Mouse (Mus musculus) CD8-positive naive resting alpha-beta T cell, adult 2 months (primary cell): ENCODE data around the gene Fblim1.
A peak's percentile ranks its signal among the peaks of the same experiment; 100 is the strongest.

Source experiments
- DNase-seq, 2 experiments: peaks; one replicate each; pipeline ENCODE4 v3.0.0; 2022; ENCODE audit warnings: low read depth in 2 of 2, low spot score in 2 of 2

Gene Fblim1

DNA sequence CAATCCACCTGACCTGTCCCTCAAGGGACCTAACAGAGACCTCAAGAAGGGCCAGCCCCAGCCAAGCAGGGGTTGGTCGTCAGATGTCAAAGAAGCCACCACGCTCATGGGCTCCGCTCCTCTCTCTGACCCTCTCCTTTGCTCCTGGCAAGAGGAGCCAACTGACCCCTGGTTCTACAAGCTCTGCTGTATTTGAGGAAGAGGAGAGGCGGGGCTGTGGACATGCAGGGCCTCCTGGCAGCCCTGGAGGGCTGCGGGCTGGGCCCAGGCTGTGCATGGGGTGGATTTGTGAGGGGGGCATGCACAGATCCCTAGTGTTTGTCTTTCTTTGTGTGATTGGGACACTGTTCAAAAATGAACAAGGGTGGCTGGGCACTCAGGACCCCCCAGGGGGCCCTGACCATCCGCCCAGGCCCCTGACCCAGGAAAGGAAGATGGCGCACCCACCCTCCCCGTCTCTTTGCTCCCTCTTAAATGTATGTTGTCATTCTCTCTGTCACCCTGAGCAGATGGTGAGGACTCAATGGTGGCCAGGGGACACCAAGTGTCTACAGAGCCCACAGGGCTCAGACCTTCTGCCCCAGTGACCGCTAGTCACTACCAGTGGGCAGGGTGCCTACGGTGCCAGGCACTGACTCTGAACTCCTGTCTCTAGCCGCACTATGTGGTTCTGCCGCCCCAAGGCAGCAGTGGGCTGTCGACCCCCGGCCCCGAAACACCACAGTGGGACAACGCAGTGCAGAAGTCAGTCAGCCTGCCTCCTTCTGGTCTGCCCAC lies 20.1 kb upstream of the Fblim1 start:
- DNase-seq = no peak

DNA sequence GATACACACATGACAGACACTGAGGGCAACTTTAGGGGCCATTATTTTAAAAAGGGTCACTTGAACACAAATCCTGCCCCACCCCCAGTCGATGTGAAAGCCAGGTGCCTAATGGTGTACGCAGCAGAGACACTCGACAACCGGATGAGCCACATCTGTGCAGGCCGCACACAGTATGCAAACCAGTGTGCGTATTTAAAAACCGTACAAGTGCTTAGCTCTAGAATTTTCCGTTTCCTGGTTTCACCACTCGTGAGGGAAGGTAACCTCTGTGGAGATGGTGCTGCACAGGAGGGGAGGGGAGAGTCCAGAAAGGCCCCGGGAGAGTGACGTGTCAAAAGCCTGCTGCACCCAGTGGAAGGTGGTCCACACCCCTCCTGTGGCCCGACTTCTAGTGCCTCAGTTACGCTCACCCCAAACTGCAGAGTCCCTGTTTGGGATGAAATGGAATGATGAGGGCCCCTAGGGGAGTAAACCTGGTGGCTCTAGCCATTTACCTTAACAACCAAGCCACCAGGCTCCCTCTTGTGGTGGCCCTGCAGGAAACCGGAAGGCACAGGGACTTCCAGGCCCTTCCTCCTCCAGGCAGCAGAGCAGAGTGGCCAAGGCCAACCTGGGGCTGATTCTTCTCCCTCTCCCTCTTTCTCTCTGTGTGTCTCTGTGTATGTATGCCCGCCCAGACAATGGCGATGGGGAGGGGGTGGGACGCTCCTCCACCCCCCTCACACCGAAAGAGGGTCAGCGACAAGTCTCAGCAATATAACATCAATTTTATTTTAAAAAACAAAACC lies 19.3 kb upstream of the Fblim1 start:
- DNase-seq = no peak

DNA sequence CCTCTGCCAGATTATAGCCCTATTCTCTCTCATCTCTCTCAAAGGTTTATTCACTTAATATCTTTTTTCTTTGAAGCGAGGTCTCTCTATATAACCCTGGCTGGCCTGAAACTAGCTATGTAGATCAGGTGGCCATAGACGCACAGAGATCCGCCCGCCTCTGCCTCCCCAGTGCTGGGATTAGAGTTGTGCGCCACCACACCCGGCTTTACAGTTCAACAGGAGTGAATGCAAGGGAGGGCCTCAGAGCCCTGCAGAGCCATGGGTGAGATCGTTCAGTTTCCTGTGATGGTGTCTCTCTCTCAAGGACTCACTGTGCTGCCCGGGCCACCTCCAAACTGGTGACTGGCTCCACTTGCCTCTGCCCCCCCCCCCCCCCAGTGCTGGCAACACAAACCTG lies 18.2 kb upstream of the Fblim1 start:
- DNase-seq = no peak

- DNase-seq = no peak
Measured at GRCm38 (mm10) chr4:141623666-141624065, 17.8 kb upstream of the Fblim1 start, which contains the start of gene Slc25a34. Slc25a34 (minus strand) TSS chr4:141623821.

DNA sequence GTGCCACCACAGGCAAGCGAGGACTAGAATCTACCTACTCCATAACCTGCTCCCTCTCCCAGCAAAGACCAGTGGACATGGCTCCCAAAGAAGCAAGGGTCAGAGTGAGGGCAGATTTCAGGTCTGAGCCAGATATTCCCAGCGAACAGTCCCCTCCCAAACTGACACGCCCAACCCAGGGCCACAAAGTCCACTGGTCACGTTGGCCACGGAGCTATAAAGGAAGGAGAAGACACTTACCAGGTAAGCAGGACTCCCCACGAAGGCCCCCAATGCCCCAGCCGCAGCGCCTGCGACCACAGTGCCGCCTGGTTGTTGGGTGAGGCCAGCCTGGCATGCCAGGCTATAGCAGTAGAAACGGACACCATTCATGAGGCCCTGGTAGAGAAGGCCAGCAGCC lies 17.1 kb upstream of the Fblim1 start:
- DNase-seq = no peak

DNA sequence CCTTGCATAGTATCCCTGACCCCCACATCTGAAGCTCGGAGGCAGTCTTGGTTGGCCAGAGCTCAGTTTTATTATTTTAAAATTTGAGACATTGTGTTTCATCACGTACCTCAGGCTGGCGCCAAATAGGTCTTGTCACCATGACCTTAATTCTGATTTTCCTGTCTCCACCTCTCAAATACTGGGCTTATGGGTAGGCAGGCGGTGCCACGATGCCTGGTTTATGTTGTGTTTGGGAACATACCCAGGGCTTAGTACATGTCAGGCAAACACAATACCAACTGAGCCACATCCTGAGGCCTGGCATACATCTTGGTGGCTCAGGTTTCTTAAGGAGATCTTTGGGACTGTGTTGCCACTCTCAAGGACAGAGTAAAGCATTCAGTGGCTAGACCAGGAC lies 16.7 kb upstream of the Fblim1 start:
- no peak for DNase-seq

GRCm38 (mm10) chr4:141622091-141622490 lies 16.2 kb upstream of the Fblim1 start:
- no peak for DNase-seq

GRCm38 (mm10) chr4:141621297-141621696 lies 15.4 kb upstream of the Fblim1 start:
- no peak for DNase-seq

GRCm38 (mm10) chr4:141619299-141619883 lies 13.5 kb upstream of the Fblim1 start:
- no peak for DNase-seq

DNA sequence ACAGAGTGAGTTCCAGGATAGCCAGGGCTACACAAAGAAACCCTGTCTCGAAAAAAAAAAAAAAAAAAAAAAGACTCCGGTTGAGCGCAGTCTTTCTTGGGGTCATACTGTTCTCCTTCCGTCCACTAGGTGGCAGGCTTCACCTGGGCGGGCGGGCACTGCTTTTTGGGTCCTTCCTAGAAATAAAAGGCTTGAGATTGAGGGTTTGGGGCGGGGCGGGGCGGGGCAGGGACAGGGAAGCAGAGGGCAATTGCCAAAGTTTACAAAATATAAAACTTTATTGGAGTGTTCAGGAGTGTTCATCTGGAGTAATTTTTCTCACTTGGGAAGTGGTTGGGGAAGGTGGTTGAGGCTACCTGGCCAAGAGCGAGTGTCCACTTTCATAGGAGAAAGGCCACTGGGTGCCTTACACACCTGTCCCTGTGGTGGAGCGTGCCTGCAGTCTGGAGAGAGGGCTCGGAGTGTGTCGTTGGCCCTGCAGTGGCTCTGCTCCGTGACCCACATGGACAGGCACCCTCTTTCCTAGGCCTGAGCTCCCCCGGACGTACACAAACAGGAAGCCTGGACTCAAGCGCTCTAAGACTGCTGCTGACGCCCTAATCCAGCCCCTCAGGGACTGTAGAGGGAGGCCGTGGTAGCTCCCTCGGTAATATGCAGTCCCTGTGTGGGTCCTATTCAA lies 12.8 kb upstream of the Fblim1 start, which contains the start of gene Tmem82:
Gene Tmem82 (minus strand): TSS at position 69 of the 679 bp plus-strand sequence.
- peak; percentile 32 to 49 for DNase-seq

DNA sequence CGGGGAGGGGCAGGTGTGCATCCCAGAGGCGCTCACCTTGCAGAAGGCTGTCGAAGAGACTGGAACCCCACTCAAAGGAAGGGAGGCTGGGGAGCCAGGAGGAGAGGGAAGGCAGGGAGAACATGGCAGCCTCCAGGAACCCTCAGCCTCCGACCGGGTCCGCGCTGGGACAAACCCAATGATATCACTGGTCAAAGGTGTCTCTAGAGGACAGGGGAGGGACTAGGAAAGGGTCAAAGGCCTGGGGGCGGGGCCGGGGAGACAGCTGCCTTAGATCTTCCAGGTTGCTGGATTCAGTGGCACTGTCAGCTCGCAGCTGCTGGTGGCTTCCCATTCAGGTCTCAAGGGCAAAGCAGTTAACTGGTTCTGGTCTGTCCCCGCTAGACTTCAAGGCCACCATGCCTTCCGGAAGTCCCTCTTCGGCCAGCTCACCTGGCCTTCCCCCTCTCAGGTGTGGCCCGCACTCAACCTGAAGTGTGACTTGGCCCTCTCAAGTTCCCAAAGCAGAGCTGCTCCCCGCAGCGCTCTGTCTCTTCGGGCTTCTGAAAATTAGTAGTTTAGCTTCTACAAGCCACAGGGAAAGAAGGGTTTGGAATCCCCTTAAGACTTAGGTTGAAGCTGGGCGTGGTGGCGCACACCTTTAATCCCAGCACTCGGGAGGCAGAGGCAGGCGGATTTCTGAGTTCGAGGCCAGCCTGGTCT lies 12.1 kb upstream of the Fblim1 start:
- DNase-seq = no peak

GRCm38 (mm10) chr4:141617299-141617698 lies 11.4 kb upstream of the Fblim1 start:
- peak; percentile 18 to 48 for DNase-seq

DNA sequence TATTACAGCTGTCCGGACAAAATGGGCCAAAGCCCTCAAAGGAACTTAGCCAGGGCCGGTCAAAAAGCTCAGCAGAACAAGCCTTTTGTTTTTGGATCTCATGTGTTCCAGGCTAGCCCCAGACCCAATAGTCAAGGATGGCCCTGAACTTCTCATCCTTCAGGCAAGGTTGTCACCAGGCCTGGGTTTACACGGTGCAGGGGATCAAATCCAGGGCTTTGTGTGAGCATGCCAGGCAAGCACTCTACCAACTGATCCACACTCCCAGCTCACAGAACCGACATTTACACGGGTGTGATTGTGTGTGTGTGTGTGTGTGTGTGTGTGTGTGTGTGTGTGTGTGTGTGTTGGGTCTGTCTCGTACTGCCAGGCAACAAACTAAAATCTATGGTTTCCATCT lies 10.9 kb upstream of the Fblim1 start:
- no peak for DNase-seq

- no peak for DNase-seq
Measured at GRCm38 (mm10) chr4:141614946-141615345, 9.1 kb upstream of the Fblim1 start.

- no peak for DNase-seq
Measured at GRCm38 (mm10) chr4:141609538-141609937, 3.6 kb upstream of the Fblim1 start.

GRCm38 (mm10) chr4:141605421-141605820 lies 475 bp downstream of the Fblim1 start:
- DNase-seq = no peak

GRCm38 (mm10) chr4:141604493-141604892 lies 1.4 kb downstream of the Fblim1 start:
- no peak for DNase-seq

DNA sequence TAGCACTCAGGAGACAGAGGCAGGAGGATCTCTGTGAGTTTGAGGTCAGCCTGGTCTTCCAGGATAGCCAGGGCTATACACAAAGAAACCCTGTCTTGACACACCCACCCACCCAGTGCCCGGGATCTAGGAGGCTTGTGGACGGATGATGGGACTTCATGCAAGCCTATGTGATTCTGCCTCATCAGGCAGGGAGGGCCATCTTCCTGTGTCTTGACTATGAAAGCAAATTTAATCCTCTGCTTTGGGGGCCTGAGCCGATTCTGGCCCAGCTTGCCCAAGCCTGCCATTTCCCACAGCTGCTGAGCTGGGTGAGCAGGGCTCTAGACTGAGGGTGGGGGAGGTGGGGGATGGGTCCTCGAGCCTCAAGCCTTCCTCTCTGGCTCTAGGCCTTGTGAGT lies 2.0 kb downstream of the Fblim1 start:
- no peak for DNase-seq

DNA sequence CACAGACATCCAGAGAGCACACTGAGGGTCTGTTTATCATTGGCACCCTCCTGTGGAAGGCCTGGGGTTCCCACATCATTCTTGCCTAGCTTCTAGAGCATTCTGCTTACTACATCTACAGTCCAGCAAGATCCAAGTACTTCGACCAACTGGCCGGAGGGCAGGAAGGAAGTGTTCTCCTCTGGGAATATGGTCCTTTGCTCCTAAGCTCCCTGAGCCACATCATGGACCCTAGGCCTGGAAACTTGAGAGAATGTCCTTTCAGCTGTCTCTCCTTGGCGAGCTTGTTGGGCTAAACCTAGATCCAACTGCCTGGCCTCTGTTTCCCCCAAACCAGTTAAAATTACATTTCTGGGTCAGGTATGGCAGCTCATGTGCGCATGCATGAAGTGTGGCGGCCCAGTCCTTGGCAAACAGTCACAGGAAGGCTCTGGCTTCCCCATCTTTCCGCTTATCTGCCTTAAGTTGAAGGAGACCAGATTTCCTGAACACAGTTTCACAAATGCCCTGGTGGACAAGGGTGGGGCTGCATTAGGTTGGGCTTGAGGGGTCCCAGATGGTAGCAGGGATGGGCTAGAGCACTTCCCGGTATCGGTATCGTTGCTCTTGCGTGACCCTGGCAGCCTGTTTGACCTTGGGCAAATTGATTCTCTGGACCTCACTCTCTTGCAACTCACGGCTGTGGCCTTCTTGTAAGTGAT lies 3.2 kb downstream of the Fblim1 start:
- no peak for DNase-seq
